Mouse (Mus musculus) activated CD4-positive, CD25-positive, alpha-beta regulatory T cell, adult 4 months (primary cell): ENCODE measurements around the gene Abhd17a. TPM values are rescaled to one million over a fixed set of nuclear protein-coding genes. Genes with fewer than 3 reads are reported as not detected.

Experiments used
- ATAC-seq: one replicate; pipeline ENCODE4 v1.8.0; 2017
- polyA plus RNA-seq, 2 experiments: library from polyadenylated mRNA; unstranded; fragments of 100-300 nt; shearing (Covaris generic); gene quantifications; one replicate each; pipeline ENCODE4 v1.2.1; 2017

Abhd17a gene
- polyA plus RNA-seq: 10 to 100 TPM in 1 of 2 experiments, 1 to 10 TPM in 1; 9.4 to 11.8 TPM

DNA sequence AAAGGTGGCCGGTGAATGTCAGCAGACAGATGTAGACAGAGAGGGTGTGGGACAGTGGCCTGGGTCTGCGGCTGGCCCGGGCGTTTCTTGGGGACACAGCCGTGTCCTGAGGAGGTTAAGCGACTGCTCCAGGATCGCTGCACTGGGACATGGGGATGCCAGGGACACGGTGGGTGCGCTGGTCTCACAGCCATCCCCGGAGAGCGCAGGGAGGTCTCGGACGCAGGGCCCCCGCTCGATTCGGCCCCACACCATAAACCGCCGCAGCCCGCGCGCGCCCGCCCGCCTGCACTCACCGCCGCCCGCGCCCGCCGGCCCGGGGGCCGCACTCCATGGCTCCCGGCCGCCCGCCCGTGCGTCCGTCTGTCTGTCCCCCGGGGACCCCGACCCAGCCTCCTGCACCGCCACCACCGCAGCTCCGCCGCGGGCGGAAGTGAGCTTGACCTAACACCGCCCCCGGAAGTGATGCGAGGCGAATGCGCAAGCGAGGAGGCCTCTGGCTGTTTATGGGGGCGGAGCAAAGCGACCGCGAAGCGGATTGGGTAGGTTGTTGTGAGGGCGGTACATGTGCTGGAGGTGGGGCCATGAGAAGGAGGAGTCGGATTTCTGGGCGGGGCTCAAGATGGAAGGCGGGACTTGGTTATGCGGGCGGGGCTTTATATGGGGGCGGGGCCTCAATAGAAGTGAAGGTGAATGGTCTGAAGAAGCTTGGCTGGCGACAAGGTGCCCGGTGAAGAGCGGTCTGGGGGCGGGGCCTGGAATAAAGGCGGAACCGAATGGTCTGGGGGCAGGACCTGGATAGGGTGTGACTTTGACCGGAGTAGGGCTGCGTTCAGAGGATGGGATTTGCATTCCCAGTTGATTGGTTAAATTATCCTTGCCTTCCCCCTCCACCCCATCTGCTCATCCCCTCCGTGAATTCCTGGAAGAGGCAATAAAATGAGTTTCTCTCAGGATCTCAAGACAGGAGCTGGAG lies at the start of gene Abhd17a:
Gene Abhd17a (minus strand): TSS at position 463 of the 976 bp plus-strand sequence.
- peak; percentile 95 for ATAC-seq

DNA sequence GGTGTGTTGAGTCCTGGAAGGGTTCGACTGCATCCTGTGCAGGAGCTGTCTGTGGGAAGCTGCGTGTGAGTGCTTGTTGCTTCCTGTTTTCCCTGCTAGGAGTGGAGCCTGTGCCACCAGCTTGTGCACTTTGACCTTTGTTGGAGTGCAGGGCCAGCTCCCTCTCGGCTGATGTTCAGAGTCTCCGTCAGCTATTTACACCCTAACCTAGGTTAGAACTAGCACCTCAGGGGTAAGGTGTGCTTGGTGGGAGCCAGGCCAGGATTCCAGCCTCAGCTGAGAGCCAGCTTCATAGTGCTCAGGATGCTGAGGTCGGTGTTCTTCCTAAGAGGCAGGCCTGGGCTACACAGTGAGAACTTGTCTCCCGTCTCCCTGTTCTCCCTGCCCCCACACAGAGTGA lies 45.2 kb upstream of the Abhd17a start:
- no peak for ATAC-seq

DNA sequence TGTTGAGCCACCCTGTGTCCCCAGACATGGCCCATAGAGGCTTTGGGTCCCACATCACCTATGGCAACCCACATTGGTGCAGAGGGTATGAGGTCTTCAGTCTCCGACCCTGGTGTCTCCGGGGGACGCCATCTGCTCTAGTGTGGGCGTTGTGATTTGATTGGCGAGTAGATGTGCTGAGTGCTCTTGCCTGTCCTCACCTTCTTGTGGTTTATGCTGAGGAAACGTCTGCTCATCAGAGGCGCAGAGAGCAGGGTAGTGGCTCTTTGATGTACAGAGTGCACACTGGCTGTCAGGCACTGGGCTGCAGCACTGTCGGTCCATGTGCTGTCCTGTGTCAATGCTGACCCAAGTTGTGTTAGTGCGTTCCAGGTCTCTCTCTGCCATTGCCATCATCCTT lies 38.8 kb upstream of the Abhd17a start:
- ATAC-seq: peak; percentile 88

- ATAC-seq: no peak
Observed at GRCm38 (mm10) chr10:80627685-80628084, 37.5 kb upstream of the Abhd17a start.

DNA sequence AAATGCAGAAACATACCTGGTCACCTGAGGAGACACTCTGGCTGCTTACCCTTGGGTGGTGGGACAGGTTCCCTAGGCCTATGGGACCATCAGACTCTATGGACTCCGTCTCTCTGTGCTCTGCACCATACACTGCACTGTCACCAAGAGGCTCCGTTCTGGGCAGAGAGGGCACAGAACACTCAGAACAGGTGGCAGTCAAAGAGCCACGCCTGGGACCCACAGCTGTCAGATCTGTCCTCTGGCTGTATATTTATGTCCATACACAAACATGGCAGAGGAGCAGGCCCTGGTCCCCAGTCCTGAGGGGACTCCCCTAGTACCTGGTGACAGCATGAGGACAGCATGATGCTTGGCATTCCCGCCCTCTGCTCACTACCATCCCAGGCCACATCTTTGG lies 35.6 kb upstream of the Abhd17a start:
- ATAC-seq: no peak

DNA sequence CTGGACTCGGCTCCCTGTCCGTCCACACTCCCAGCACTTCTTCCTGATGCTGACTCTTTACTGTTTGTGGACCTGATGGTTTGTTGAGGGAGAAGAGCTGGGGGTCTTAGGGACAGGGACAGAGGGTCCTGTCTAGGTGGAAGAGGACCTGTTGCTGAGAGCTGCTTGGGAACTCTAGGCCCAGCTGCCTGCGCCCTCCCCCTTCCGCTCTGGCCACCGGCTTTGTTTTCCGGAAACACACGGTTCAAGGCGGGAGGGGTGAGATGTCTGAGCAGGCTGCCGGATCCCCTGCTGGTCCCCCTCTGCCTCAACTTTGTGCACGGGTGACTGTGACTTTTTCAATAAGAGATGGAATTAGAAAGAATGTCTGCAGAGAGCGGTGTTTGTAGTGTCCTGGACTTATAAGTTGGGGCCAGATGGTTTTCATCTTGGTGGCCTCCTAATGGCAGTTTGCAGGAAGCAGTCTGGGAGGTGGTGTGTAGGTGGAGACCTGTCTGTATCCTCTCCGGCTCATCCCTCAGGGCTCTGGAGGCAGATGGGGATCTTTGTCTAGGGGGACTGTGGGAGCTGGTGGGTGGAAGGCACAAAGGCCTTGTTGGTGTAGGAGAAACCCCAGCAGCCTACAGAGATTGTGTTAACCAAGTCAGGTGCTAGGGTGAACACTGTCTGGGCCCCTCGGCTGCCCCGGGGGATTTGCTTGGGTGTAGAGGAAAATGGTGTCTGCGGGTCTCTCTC lies 33.5 kb upstream of the Abhd17a start:
- peak; percentile 22 for ATAC-seq

- no peak for ATAC-seq
Observed at GRCm38 (mm10) chr10:80622661-80623456, 32.7 kb upstream of the Abhd17a start, which contains the start of gene Csnk1g2. Csnk1g2 (plus strand) TSS chr10:80622838.

DNA sequence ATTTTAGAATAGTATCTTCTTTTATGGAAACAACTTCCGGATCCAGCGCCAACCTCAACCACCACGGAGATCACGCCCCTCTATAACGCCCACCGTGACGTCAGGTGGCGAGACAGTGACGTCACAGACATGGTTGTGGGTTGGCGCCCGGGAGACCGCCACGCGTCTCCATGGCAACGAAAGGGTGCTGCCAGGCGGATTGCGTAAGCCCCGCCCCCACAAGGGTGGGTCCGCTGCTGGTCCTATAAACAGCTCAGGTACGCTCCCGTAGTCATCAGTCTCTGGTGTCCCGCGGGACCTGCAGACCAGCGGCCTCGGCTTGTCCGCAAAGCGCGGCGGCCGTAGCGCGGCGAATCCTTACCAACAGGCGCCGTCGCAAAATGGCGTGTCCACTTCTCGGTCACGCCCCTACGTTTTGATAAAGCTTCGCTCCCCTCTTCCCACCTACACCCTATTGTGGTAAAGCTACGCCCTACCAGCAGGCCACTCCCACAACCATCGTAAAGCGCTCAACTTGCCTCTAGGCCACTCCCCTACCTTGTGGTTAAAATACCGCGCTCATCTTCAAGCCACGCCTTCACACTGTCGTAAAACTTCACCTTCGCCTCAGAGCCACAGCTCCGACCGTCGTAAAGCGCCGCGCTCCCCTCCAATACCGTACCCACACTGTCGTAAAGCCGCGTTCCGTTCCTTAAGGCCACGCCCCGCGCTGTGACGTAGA lies 32.0 kb upstream of the Abhd17a start:
- peak; percentile 73 for ATAC-seq

- no peak for ATAC-seq
Observed at GRCm38 (mm10) chr10:80621690-80621939, 31.5 kb upstream of the Abhd17a start.

DNA sequence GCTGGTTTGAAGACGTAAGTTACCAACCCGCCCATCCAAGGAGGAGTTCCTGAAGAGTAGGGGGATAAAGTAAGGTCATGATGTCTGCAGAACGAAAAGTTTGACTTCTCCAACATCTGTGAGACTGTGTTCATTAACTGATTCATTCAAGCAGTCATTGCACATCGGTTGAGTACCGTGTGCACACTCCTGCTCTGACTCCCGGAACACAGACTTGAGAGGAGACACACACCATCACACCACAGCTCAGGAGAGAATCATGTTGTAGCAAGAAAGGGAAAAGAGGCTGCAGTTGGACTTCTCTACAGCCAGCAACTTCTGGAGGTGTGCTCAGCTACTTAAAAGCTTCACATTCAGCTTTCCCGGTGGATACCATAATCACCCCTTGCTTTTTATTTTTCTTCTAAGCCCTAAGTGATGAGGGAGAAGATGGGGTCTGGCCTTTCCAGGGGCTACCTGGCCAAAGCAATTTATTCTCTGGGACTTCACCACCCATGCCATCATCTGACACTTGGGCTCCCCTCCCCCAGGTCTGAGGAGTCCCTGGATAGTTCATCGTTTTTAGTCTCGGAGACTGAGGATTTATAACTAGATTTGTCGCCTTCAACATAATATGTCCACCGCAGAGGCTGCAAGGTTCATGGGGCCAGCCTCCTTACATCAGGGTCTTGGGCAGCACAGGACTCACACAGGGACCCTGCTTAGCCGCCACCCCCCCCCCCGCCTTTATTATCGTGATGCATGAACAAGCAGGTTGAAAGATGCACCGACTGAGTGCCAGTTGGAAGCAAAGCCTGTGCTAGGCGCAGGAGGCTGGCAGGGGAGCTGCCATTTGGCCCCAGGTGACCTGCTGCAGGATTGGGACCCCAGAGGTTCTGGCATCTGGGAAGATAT lies 30.9 kb upstream of the Abhd17a start:
- no peak for ATAC-seq

GRCm38 (mm10) chr10:80620365-80620764 lies 30.2 kb upstream of the Abhd17a start:
- no peak for ATAC-seq

DNA sequence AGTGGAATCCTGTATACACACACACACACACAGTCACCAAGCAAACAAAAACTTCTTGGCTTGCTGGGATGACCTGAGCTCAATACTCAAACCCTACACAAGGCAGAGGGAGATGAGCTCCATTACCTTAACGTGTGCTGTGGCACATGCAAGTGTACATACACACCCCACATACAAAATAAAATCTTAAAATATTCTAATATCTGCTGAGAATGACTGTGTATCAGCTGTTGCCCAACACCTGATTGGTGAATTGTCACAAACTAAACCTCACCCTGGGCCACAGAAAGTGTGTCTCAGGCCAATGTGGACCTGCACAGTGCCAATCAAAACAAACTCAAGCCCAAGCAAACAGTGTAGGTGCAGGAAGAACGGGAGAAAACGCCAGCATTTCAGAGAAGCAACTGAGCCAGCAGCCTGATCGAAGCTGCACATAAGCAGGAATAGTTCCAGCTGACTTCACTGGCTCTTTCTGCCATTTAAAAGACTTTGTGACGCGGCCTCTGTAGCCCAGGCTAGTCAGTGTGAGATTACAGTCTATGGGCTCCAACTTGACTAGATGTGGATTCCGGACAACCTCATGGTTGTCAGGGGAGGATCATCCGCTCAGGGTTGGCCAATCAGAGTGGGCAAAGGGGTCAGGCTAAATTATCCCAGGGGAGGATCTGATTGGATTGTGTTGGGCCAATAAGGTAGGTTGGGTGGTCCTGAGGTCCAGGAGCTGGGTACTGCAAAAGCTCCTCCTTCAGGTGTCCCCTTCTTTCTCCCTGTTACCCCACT lies 29.5 kb upstream of the Abhd17a start:
- no peak for ATAC-seq

GRCm38 (mm10) chr10:80618181-80618580 lies 28.0 kb upstream of the Abhd17a start:
- ATAC-seq: peak; percentile 75

- no peak for ATAC-seq
Observed at GRCm38 (mm10) chr10:80614351-80614750, 24.2 kb upstream of the Abhd17a start.

GRCm38 (mm10) chr10:80613821-80614220 lies 23.7 kb upstream of the Abhd17a start:
- no peak for ATAC-seq

- no peak for ATAC-seq
Observed at GRCm38 (mm10) chr10:80611905-80612304, 21.8 kb upstream of the Abhd17a start.

- ATAC-seq: no peak
Observed at GRCm38 (mm10) chr10:80611024-80611423, 20.9 kb upstream of the Abhd17a start.

- ATAC-seq: peak; percentile 31
Observed at GRCm38 (mm10) chr10:80610116-80610785, 20.1 kb upstream of the Abhd17a start.

GRCm38 (mm10) chr10:80609269-80609924 lies 19.3 kb upstream of the Abhd17a start:
- no peak for ATAC-seq
